Mouse (Mus musculus): Measurements from ENCODE around the gene Gm5105.

The Gm5105 gene

GRCm38 (mm10) chr3:138068103-138068502 lies 915 bp upstream of the Gm5105 start:
- no peak for DNase-seq (ENCODE audit: low spot score)

GRCm38 (mm10) chr3:138066348-138066856 lies 786 bp downstream of the Gm5105 start:
- no peak for DNase-seq (ENCODE audit: low spot score)

- DNase-seq (ENCODE audit: low spot score), result no peak
These were observed 1.3 kb downstream of the Gm5105 start for GRCm38 (mm10) chr3:138065930-138066329.

GRCm38 (mm10) chr3:138064732-138065645 lies 2.2 kb downstream of the Gm5105 start, which contains the start of gene 1110002E22Rik:
1110002E22Rik (plus strand) TSS chr3:138065052.
- DNase-seq (ENCODE audit: low spot score), result no peak

- no peak for DNase-seq (ENCODE audit: low spot score)
These were observed 3.4 kb downstream of the Gm5105 start for GRCm38 (mm10) chr3:138063731-138064329.

- DNase-seq (ENCODE audit: low spot score), result no peak
These were observed 4.5 kb downstream of the Gm5105 start for GRCm38 (mm10) chr3:138062673-138063072.

- no peak for DNase-seq (ENCODE audit: low spot score)
These were observed 5.8 kb downstream of the Gm5105 start for GRCm38 (mm10) chr3:138061205-138061911.

- DNase-seq (ENCODE audit: low spot score), result no peak
These were observed 6.8 kb downstream of the Gm5105 start for GRCm38 (mm10) chr3:138060429-138060828.

GRCm38 (mm10) chr3:138058226-138058625 lies 9.0 kb downstream of the Gm5105 start:
- DNase-seq (ENCODE audit: low spot score), result no peak

- no peak for DNase-seq (ENCODE audit: low spot score)
These were observed 10.2 kb downstream of the Gm5105 start for GRCm38 (mm10) chr3:138056976-138057375.

GRCm38 (mm10) chr3:138053969-138054368 lies 13.2 kb downstream of the Gm5105 start:
- no peak for DNase-seq (ENCODE audit: low spot score)

- no peak for DNase-seq (ENCODE audit: low spot score)
These were observed 15.8 kb downstream of the Gm5105 start for GRCm38 (mm10) chr3:138051431-138051830.

- DNase-seq (ENCODE audit: low spot score), result peak; percentile 22
These were observed 16.4 kb downstream of the Gm5105 start for GRCm38 (mm10) chr3:138050772-138051171.

- DNase-seq (ENCODE audit: low spot score), result no peak
These were observed 17.6 kb downstream of the Gm5105 start for GRCm38 (mm10) chr3:138049555-138049954.

GRCm38 (mm10) chr3:138043316-138043715 lies 23.9 kb downstream of the Gm5105 start:
- DNase-seq (ENCODE audit: low spot score), result no peak

- DNase-seq (ENCODE audit: low spot score), result no peak
These were observed 25.4 kb downstream of the Gm5105 start for GRCm38 (mm10) chr3:138041591-138042301.

- no peak for DNase-seq (ENCODE audit: low spot score)
These were observed 26.2 kb downstream of the Gm5105 start for GRCm38 (mm10) chr3:138040938-138041337.

- no peak for DNase-seq (ENCODE audit: low spot score)
These were observed 33.2 kb downstream of the Gm5105 start for GRCm38 (mm10) chr3:138033986-138034385.

GRCm38 (mm10) chr3:138030563-138030962 lies 36.6 kb downstream of the Gm5105 start:
- no peak for DNase-seq (ENCODE audit: low spot score)

GRCm38 (mm10) chr3:138029351-138029750 lies 37.8 kb downstream of the Gm5105 start:
- DNase-seq (ENCODE audit: low spot score), result no peak

- DNase-seq (ENCODE audit: low spot score), result no peak
These were observed 39.4 kb downstream of the Gm5105 start for GRCm38 (mm10) chr3:138027575-138028362.
